Mouse (Mus musculus): ENCODE measurements around the gene Zdhhc11. TPM values are rescaled to one million over a fixed set of nuclear protein-coding genes. Genes with fewer than 3 reads are reported as not detected.
A peak's percentile ranks its signal among the peaks of the same experiment; 100 is the strongest.
"Not testable (repeated sequence)": the region's sequence is repeated elsewhere in the genome, so short reads cannot be mapped to it uniquely, and the experiment has no call there.

The Zdhhc11 gene
- polyA plus RNA-seq, 1 experiment from 2014 or later: not detected

- H3K9me3 ChIP-seq (replicated peaks); H3K4me3 ChIP-seq; ATAC-seq (replicated peaks; ENCODE audit: insufficient number of reproducible peaks, insufficient read depth, low FRiP score, low read depth); H3K9ac ChIP-seq; H3K36me3 ChIP-seq; H3K27me3 ChIP-seq; H3K27ac ChIP-seq: not testable (repeated sequence)
- Histone ChIP-seq H3K4me1 (replicated peaks) (peaks cover 16% of the 10 kb centered on the region), H3K4me2 (peak overlapping the region; percentile 92)
- 87% methylated on average over 2 of the region's 2 CpGs for WGBS
Measured at GRCm38 (mm10) chr13:74008216-74008615, 44.6 kb downstream of the Zdhhc11 start.

- Histone ChIP-seq H3K27ac (peak within 1 kb of the TSS; percentile 57), H3K4me3 (peak within 1 kb of the TSS; percentile 65)
- WGBS: under 1% methylated on average over 56 of the region's 56 CpGs
Measured at GRCm38 (mm10) chr13:74008948-74009718, 45.5 kb downstream of the Zdhhc11 start, which contains the start of gene Tppp. Tppp (plus strand) TSS chr13:74009407.

GRCm38 (mm10) chr13:74009791-74010614 lies 46.4 kb downstream of the Zdhhc11 start:
- peaks cover 16% of the 10 kb centered on the region for H3K4me1 ChIP-seq (replicated peaks)
- under 1% methylated on average over 55 of the region's 55 CpGs for WGBS
- no peaks in the 10 kb centered on the region for H3K9me3 ChIP-seq (replicated peaks)
- no peak for ATAC-seq (replicated peaks; ENCODE audit: insufficient number of reproducible peaks, insufficient read depth, low FRiP score, low read depth)
- H3K36me3 ChIP-seq: no peaks in the 10 kb centered on the region
- H3K9ac ChIP-seq: peak overlapping the region; percentile 47
- H3K27ac ChIP-seq: peak overlapping the region; percentile 32; the same call in 1 of the 2 replicates
- H3K4me3 ChIP-seq: peak overlapping the region; percentile 65
- H3K4me2 ChIP-seq: peak overlapping the region; percentile 92
- H3K27me3 ChIP-seq: 0 out of 2 replicates have a peak, but pooled peaks cover 3% of the 10 kb centered on the region

More at GRCm38 (mm10) chr13:74008948-74009718, 45.5 kb downstream of the Zdhhc11 start, which contains the start of gene Tppp:
- 0 out of 2 replicates have a peak, but pooled peaks cover 7% of the 10 kb centered on the region for H3K27me3 ChIP-seq
- no peaks in the 10 kb centered on the region for H3K9me3 ChIP-seq (replicated peaks)
- peak within 1 kb of the TSS; percentile 92 for H3K4me2 ChIP-seq
- peak; percentile 96 for ATAC-seq (replicated peaks; ENCODE audit: insufficient number of reproducible peaks, insufficient read depth, low FRiP score, low read depth)
- H3K4me1 ChIP-seq (replicated peaks): peaks cover 16% of the 10 kb centered on the region
- H3K36me3 ChIP-seq: no peaks in the 10 kb centered on the region
- peak within 1 kb of the TSS; percentile 74 for H3K9ac ChIP-seq

- no peak overlapping the region for H3K9ac ChIP-seq
- peak overlapping the region; percentile 92 for H3K4me2 ChIP-seq
- peak overlapping the region; percentile 65 for H3K4me3 ChIP-seq
- H3K27ac ChIP-seq: 0 out of 2 replicates have a peak overlapping the region, but pooled peaks have one; percentile 21
- no peak for ATAC-seq (replicated peaks; ENCODE audit: insufficient number of reproducible peaks, insufficient read depth, low FRiP score, low read depth)
- H3K9me3 ChIP-seq (replicated peaks): no peaks in the 10 kb centered on the region
- peaks cover 16% of the 10 kb centered on the region for H3K4me1 ChIP-seq (replicated peaks)
- no peaks in the 10 kb centered on the region for H3K36me3 ChIP-seq
- H3K27me3 ChIP-seq: 0 out of 2 replicates have a peak, but pooled peaks cover 3% of the 10 kb centered on the region
- 16% methylated on average over 3 of the region's 3 CpGs for WGBS
Measured at GRCm38 (mm10) chr13:74010678-74011077, 47.0 kb downstream of the Zdhhc11 start.

GRCm38 (mm10) chr13:74015908-74016307 lies 52.3 kb downstream of the Zdhhc11 start:
- Histone ChIP-seq H3K36me3 (no peaks in the 10 kb centered on the region), H3K27ac (no peak overlapping the region), H3K4me2 (no peak overlapping the region), H3K9ac (no peak overlapping the region), H3K27me3 (no peaks in the 10 kb centered on the region), H3K4me3 (no peak overlapping the region), H3K4me1 (replicated peaks) (peaks cover 8% of the 10 kb centered on the region), H3K9me3 (replicated peaks) (no peaks in the 10 kb centered on the region)
- WGBS: 81% methylated on average over 4 of the region's 4 CpGs
- no peak for ATAC-seq (replicated peaks; ENCODE audit: insufficient number of reproducible peaks, insufficient read depth, low FRiP score, low read depth)

GRCm38 (mm10) chr13:74017426-74017825 lies 53.8 kb downstream of the Zdhhc11 start:
- H3K4me1 ChIP-seq (replicated peaks): 0 out of 2 replicates have a peak, but pooled peaks cover 5% of the 10 kb centered on the region
- no peak overlapping the region for H3K9ac ChIP-seq
- H3K27me3 ChIP-seq: no peaks in the 10 kb centered on the region
- H3K4me2 ChIP-seq: no peak overlapping the region
- no peak for ATAC-seq (replicated peaks; ENCODE audit: insufficient number of reproducible peaks, insufficient read depth, low FRiP score, low read depth)
- no peaks in the 10 kb centered on the region for H3K36me3 ChIP-seq
- WGBS: 71% methylated on average over 4 of the region's 4 CpGs
- no peak overlapping the region for H3K27ac ChIP-seq
- no peaks in the 10 kb centered on the region for H3K9me3 ChIP-seq (replicated peaks)
- H3K4me3 ChIP-seq: no peak overlapping the region

- not testable (repeated sequence) for ATAC-seq (replicated peaks; ENCODE audit: insufficient number of reproducible peaks, insufficient read depth, low FRiP score, low read depth); H3K4me3 ChIP-seq; H3K27me3 ChIP-seq; H3K9me3 ChIP-seq (replicated peaks); H3K9ac ChIP-seq; H3K4me2 ChIP-seq; H3K36me3 ChIP-seq; H3K27ac ChIP-seq; H3K4me1 ChIP-seq (replicated peaks)
- WGBS: 67% methylated on average over 8 of the region's 8 CpGs
Measured at GRCm38 (mm10) chr13:74019006-74019405, 55.4 kb downstream of the Zdhhc11 start.

- H3K27me3 ChIP-seq: no peaks in the 10 kb centered on the region
- ATAC-seq (replicated peaks; ENCODE audit: insufficient number of reproducible peaks, insufficient read depth, low FRiP score, low read depth): 0 out of 2 replicates have a peak, but pooled peaks have one; percentile 9
Measured at GRCm38 (mm10) chr13:74025151-74026081, 61.8 kb downstream of the Zdhhc11 start.

GRCm38 (mm10) chr13:74026215-74026614 lies 62.6 kb downstream of the Zdhhc11 start:
- no peaks in the 10 kb centered on the region for H3K36me3 ChIP-seq
- H3K9ac ChIP-seq: no peak overlapping the region
- H3K4me1 ChIP-seq (replicated peaks): peaks cover 24% of the 10 kb centered on the region
- no peak; the same call in 1 of the 2 replicates for ATAC-seq (replicated peaks; ENCODE audit: insufficient number of reproducible peaks, insufficient read depth, low FRiP score, low read depth)
- H3K4me3 ChIP-seq: no peak overlapping the region
- no peaks in the 10 kb centered on the region for H3K27me3 ChIP-seq
- WGBS: 13% methylated on average over 2 of the region's 2 CpGs
- H3K9me3 ChIP-seq (replicated peaks): no peaks in the 10 kb centered on the region
- H3K27ac ChIP-seq: peak overlapping the region; percentile 48
- no peak overlapping the region for H3K4me2 ChIP-seq

More at GRCm38 (mm10) chr13:74025151-74026081, 61.8 kb downstream of the Zdhhc11 start:
- Histone ChIP-seq H3K4me1 (replicated peaks) (peaks cover 24% of the 10 kb centered on the region), H3K9me3 (replicated peaks) (no peaks in the 10 kb centered on the region), H3K36me3 (no peaks in the 10 kb centered on the region), H3K27ac (peak overlapping the region; percentile 48), H3K4me2 (no peak overlapping the region), H3K4me3 (no peak overlapping the region), H3K9ac (no peak overlapping the region)
- 63% methylated on average over 4 of the region's 4 CpGs for WGBS

- Histone ChIP-seq H3K36me3 (no peaks in the 10 kb centered on the region), H3K27ac (no peak overlapping the region), H3K9ac (no peak overlapping the region), H3K9me3 (replicated peaks) (no peaks in the 10 kb centered on the region), H3K4me1 (replicated peaks) (peaks cover 24% of the 10 kb centered on the region), H3K27me3 (no peaks in the 10 kb centered on the region), H3K4me3 (no peak overlapping the region), H3K4me2 (no peak overlapping the region)
- no peak for ATAC-seq (replicated peaks; ENCODE audit: insufficient number of reproducible peaks, insufficient read depth, low FRiP score, low read depth)
- 52% methylated on average over 2 of the region's 2 CpGs for WGBS
Measured at GRCm38 (mm10) chr13:74028116-74028515, 64.5 kb downstream of the Zdhhc11 start.

Measured in heart, embryonic 15.5 days (tissue).